ENCODE assay signal across 16 mouse cellular contexts in genomic region chr7:90216511-90216910, GRCm38 (mm10). TPM values are rescaled to one million over a fixed set of nuclear protein-coding genes. Genes with fewer than 3 reads are reported as not detected.
DNase-seq lines count a peak whose midpoint lies in the region; ATAC-seq lines count a peak whose summit lies in the region.
"Had no signal": no experiment of that assay in that cellular context is flagged by ENCODE, and none has a peak within 500 bp of the region (broad histone marks: within the 10 kb centered on the region; RNA-seq: fewer than 3 reads in every experiment).

No protein-coding gene starts in this region.

- no peaks in the 10 kb centered on the region for H3K9me3 ChIP-seq in kidney, embryonic 15.5 days (replicated peaks)
- H3K9me3 ChIP-seq in forebrain, embryonic 12.5 days = no peaks in the 10 kb centered on the region

- no peaks in the 10 kb centered on the region for H3K36me3 ChIP-seq in kidney, embryonic 15.5 days
- H3K36me3 ChIP-seq in forebrain, embryonic 12.5 days (replicated peaks) = no peaks in the 10 kb centered on the region

- no peaks in the 10 kb centered on the region for H3K27me3 ChIP-seq in kidney, embryonic 15.5 days
- H3K27me3 ChIP-seq in forebrain, embryonic 12.5 days = no peaks in the 10 kb centered on the region
- H3K27me3 ChIP-seq: CH12.LX had no signal

- H3K4me2 ChIP-seq in kidney, embryonic 15.5 days = no peak overlapping the region
- no peak overlapping the region for H3K4me2 ChIP-seq in forebrain, embryonic 12.5 days
- H3K4me2 ChIP-seq: heart, embryonic 11.5 days had no signal

- 0 out of 2 replicates have a peak overlapping the region, but pooled peaks have one; percentile 2 for H3K27ac ChIP-seq in kidney, embryonic 15.5 days
- H3K27ac ChIP-seq in forebrain, embryonic 12.5 days = no peak overlapping the region

- WGBS in kidney, embryonic 15.5 days = 53% methylated on average over 8 of the region's 8 CpGs
- WGBS in forebrain, embryonic 12.5 days = 40% methylated on average over 8 of the region's 8 CpGs

- no peak overlapping the region for H3K4me3 ChIP-seq in kidney, embryonic 15.5 days (replicated peaks)
- no peak overlapping the region for H3K4me3 ChIP-seq in forebrain, embryonic 12.5 days (replicated peaks)

- 0 out of 2 replicates have a peak, but pooled peaks have one; percentile 33 for ATAC-seq in kidney, embryonic 15.5 days (replicated peaks; ENCODE audit: low FRiP score)
- ATAC-seq in forebrain, embryonic 12.5 days (ENCODE audit: low FRiP score) = peak; percentile 63; the same call in 1 of the 2 replicates
- ATAC-seq in megakaryocyte-erythroid progenitor cell, adult 5-6 weeks (replicated peaks; ENCODE audit: low FRiP score, low TSS enrichment, poor library complexity, severe bottlenecking) = no peak

- no peak overlapping the region for H3K9ac ChIP-seq in kidney, embryonic 15.5 days
- H3K9ac ChIP-seq in forebrain, embryonic 12.5 days = no peak overlapping the region

- no peaks in the 10 kb centered on the region for H3K4me1 ChIP-seq in kidney, embryonic 15.5 days
- H3K4me1 ChIP-seq in forebrain, embryonic 12.5 days = 0 out of 2 replicates have a peak, but pooled peaks cover 8% of the 10 kb centered on the region

- DNase-seq in kidney, postnatal 10 days = no peak
- DNase-seq in brain, embryonic 18.5 days (ENCODE audit: low read depth, low spot score) = peak; percentile 3
- peak; percentile 16 to 29 for DNase-seq in layer of hippocampus, postnatal 10 days (ENCODE audit: low spot score in 2 of 2)
- DNase-seq in embryo, embryonic 9.5 days (ENCODE audit: extremely low spot score) = no peak
- DNase-seq in adrenal gland, adult (ENCODE audit: inconsistent age in 2 of 2, low spot score in 1 of 2) = no peak
- DNase-seq: cerebellum, adult 11 months had no signal

RNA-seq across cellular contexts. Expression of gene Ccdc83, which starts 49.1 kb away (rescaled TPM):
- not detected in 2 replicates for polyA plus RNA-seq in kidney, embryonic 15.5 days (2015; fragmentation: Nextera tagmentation; extraction: Ambion mirVana)
- not detected in 2 replicates for polyA plus RNA-seq in forebrain, embryonic 12.5 days (2016; fragmentation: Nextera tagmentation; extraction: Ambion mirVana)
- not detected for total RNA-seq in layer of hippocampus, postnatal 10 days (2021)
- not detected in 2 replicates for total RNA-seq in megakaryocyte-erythroid progenitor cell, adult 5-6 weeks (2014; fragmentation: Nextera tagmentation)
- total RNA-seq in megakaryocyte-erythroid progenitor cell, adult 5-6 weeks (2017) = not detected in 2 replicates
- total RNA-seq: CH12.LX; liver, adult 2 months; megakaryocyte, adult 5-6 weeks had no signal
- polyA plus RNA-seq: heart, embryonic 11.5 days; intestine, embryonic 14.5 days; liver, adult 2 months; neural tube, embryonic 14.5 days; thymus, postnatal 0 days had no signal

Comparison
In these comparisons a context has a peak if more than half of its experiments do, and no peak if none do; other contexts are left out.
1. DNase-seq: peak in brain, embryonic 18.5 days (single experiment) and layer of hippocampus, postnatal 10 days (2 of 2); none in kidney, postnatal 10 days (single experiment), embryo, embryonic 9.5 days (single experiment) and adrenal gland, adult (0 of 2).